Mouse (Mus musculus) bone marrow, adult 2 months (tissue): ENCODE results near the gene Nlrp6.

Source experiments
- CTCF ChIP-seq: fragments of 200-500 bp; IDR thresholded peaks from 2 replicates; pipeline ENCODE4 v1.5.1; 2011; ENCODE audit warnings: low read length, control low read depth; ENCODE audit not compliant: control insufficient read depth, insufficient read depth
- POLR2A ChIP-seq: fragments of 200-500 bp; IDR thresholded peaks from 2 replicates; pipeline ENCODE4 v1.6.1; 2011; ENCODE audit warnings: low read depth, mild to moderate bottlenecking, control low read depth, low read length, borderline replicate concordance; ENCODE audit not compliant: control insufficient read depth

GRCm38 (mm10) chr7:140920418-140921029 is at the start of gene Nlrp6:
- no peak for TF ChIP-seq CTCF
- TF ChIP-seq POLR2A = no peak
